Mouse (Mus musculus) brain, adult 10 weeks (tissue): ENCODE results near the gene Ccpg1os. TPM values are rescaled to one million over a fixed set of nuclear protein-coding genes. Genes with fewer than 3 reads are reported as not detected.

Experiments used
- polyA plus RNA-seq: library from polyadenylated mRNA; stranded (reverse); fragments of 350-450 nt; fragmentation: Illumina TruSeq; extraction: RNeasy Lipid Tissue Mini Kit (QIAGEN cat#74804); gene quantifications from one replicate; pipeline ENCODE4 v1.2.3, GENCODE M21; 2015; ENCODE audit warnings: low read depth, low replicate concordance

The Ccpg1os gene
- polyA plus RNA-seq, result 19.4 TPM

DNA sequence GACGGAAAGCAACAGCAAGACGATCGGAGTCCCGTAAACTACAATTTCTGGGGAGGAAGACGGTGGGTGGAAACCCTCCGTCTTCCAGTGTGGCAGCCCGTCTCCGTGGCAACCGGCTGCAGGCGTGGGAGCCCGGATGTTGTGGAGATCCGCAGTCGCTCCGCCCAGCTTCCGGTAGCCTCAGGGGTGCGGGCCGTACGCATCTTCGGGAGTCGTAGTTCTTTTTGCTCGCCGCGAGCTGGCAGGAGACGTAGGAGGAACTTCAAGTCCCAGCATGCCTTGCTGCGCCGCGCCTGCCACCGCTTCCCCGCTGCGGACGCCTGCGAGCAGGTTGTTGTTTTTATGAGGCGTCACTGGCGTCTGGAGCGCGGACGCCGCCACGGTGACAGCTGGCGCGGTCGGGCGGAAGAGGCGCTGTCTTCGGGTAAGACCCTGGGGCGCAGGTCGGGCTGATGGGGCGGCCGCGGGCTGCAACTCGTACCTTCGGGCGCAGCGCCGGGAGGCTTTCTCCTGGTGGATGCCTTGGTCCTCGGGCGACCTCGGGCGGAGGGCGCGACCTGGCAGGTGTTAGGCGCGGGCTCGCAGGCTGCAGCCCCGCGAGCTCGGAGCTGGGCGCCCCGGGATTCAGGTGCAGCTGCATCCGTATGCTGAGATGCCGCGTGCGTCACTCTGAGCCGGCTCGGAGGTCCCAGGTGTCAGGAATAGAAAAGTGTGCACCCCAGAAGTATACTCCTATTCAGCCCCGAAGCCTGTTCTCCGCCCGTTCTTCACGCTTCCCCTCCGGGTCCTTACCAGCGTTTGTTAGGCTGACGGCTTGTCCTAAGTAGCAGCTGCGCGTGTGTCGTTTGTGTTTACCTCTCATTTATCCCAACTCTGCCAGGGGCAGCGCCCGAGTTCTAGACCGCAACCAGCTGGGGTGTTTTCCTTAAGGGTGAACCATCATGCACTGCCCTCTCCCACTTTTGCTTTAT, at the start of gene Ccpg1os, which contains the start of gene Ccpg1:
Gene Ccpg1os, minus strand, starts transcription at position 133 of the 971 bp plus-strand sequence.
Gene Ccpg1, plus strand, starts transcription at position 180 of the 971 bp plus-strand sequence.

DNA sequence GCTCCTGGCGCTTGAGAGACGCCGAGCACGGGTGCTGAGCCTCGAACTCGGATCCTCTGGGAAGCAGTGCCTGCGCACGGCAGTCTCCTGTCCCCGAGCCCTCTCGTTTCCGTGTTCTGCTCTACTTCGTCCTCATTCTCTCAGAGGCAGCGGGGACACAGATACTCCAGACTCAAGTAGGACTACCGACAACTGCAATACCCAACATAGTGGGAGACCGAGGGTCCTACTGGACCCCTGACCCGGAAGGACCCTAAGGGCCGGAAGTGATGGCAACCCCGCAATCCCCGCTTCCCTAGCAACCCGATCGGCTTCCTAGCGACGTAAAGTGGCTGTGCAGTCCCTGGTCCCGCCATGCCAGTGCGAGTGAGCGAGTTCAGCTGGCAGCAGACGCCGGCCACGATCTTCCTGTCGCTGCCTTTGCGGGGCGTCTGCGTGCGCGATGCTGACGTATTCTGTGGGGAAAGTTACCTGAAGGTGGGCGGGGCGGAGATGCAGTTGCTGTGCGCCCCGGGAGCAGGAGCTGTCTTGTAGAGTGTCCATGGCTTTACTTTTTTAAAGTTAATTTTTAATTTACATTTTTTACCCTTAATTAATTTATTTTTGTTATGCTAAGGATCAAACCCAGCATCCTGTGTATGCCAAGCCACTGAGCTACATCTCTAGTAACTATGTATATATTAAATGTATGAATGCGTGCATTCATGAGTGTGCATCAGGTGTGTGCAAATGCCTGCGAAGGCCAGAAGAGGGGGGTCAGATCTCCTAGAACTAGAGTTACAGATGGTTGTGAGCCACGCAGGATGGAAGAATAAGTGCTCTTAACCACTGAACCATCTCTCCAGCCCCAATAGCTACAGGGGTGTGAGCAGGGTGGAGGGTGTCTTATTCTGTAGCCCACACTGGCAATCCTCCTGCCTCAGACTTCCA, 26.4 kb downstream of the Ccpg1os start, which contains the start of the genes Dyx1c1 and Gm44503:
Gene Dyx1c1, plus strand, starts transcription at position 265 of the 930 bp plus-strand sequence.
Gene Gm44503, plus strand, starts transcription at position 332 of the 930 bp plus-strand sequence.

Other genes with a start within 250 kb of the Ccpg1os start
- gene Prtg, start 178.5 kb downstream of the Ccpg1os start, polyA plus RNA-seq, result 0.89 TPM
- 13.7 TPM for gene Pygo1, start 59.7 kb downstream of the Ccpg1os start, polyA plus RNA-seq
- gene Dyx1c1, start 26.6 kb downstream of the Ccpg1os start, polyA plus RNA-seq, result 2.3 TPM
- not detected for gene Gm44503, start 26.5 kb downstream of the Ccpg1os start, polyA plus RNA-seq
- gene Ccpg1, start within 50 bp of the Ccpg1os start, polyA plus RNA-seq, result 91.2 TPM
- 10.4 TPM for gene Pigb, start 55.0 kb upstream of the Ccpg1os start, polyA plus RNA-seq
- 6.1 TPM for gene Rab27a, start 59.5 kb upstream of the Ccpg1os start, polyA plus RNA-seq
- gene Khdc3, start 116.5 kb upstream of the Ccpg1os start, polyA plus RNA-seq, result 0.88 TPM
- gene Gm20509, start 117.1 kb upstream of the Ccpg1os start, polyA plus RNA-seq, result not detected
- 64.9 TPM for gene Rsl24d1, start 128.0 kb upstream of the Ccpg1os start, polyA plus RNA-seq